Mouse (Mus musculus) midbrain, embryonic 12.5 days (tissue): ENCODE measurements around the gene Ddx59. TPM values are rescaled to one million over a fixed set of nuclear protein-coding genes. Genes with fewer than 3 reads are reported as not detected.

Source experiments
- ATAC-seq: fragments of 200-750 bp; cut with Nextera tagmentation; 2 replicates; pipeline ENCODE4 v1.8.0; 2017; ENCODE audit warnings: low read depth, moderate TSS enrichment, moderate library complexity; ENCODE audit not compliant: low FRiP score
- H3K27ac ChIP-seq: fragments of 300-500 bp; sonication (generic); replicated peaks from 2 replicates; pipeline ENCODE4 v1.5.1; 2016; ENCODE audit warnings: mild to moderate bottlenecking
- H3K27me3 ChIP-seq: fragments of 300-500 bp; sonication (generic); 2 replicates; pipeline ENCODE4 v1.6.1; 2016; ENCODE audit warnings: mild to moderate bottlenecking
- H3K36me3 ChIP-seq: fragments of 300-500 bp; sonication (generic); 2 replicates; pipeline ENCODE4 v1.6.1; 2016
- H3K4me1 ChIP-seq: fragments of 300-500 bp; sonication (generic); 2 replicates; pipeline ENCODE4 v1.6.1; 2016
- H3K4me2 ChIP-seq: fragments of 300-500 bp; sonication (generic); replicated peaks from 2 replicates; pipeline ENCODE4 v1.6.1; 2016; ENCODE audit warnings: mild to moderate bottlenecking, moderate library complexity
- H3K4me3 ChIP-seq: fragments of 300-500 bp; sonication (generic); 2 replicates; pipeline ENCODE4 v1.5.1; 2016; ENCODE audit warnings: mild to moderate bottlenecking
- H3K9ac ChIP-seq: fragments of 300-500 bp; sonication (generic); replicated peaks from 2 replicates; pipeline ENCODE4 v1.6.1; 2016; ENCODE audit warnings: mild to moderate bottlenecking, moderate library complexity
- H3K9me3 ChIP-seq: fragments of 300-500 bp; sonication (generic); 2 replicates; pipeline ENCODE4 v1.6.1; 2016; ENCODE audit warnings: mild to moderate bottlenecking
- WGBS: fragments of 180-500 bp; shearing (Covaris S2); methylation state at CpG from one replicate; pipeline ENCODE4 v1.1.7; 2016; 5-methylcytosine and 5-hydroxymethylcytosine counted together
- polyA plus RNA-seq: library from polyadenylated mRNA; unstranded; fragments of >200 nt; fragmentation: Nextera tagmentation; extraction: Ambion mirVana; gene quantifications from 2 replicates; pipeline ENCODE4 v1.2.1, GENCODE M21; 2016

Gene Ddx59
- polyA plus RNA-seq, 1 experiment from 2014 or later: 17.9 TPM

GRCm38 (mm10) chr1:136415756-136416126 lies 670 bp downstream of the Ddx59 start:
- WGBS: 45% methylated on average over 2 of the region's 2 CpGs
- peaks cover 10% of the 10 kb centered on the region; the same call in 1 of the 2 replicates for H3K36me3 ChIP-seq
- peaks cover 4% of the 10 kb centered on the region; the same call in 1 of the 2 replicates for H3K4me1 ChIP-seq
- H3K4me2 ChIP-seq: peak overlapping the region; percentile 47
- no peaks in the 10 kb centered on the region for H3K9me3 ChIP-seq
- H3K4me3 ChIP-seq: peak overlapping the region; percentile 80
- ATAC-seq: no peak
- H3K9ac ChIP-seq: no peak overlapping the region
- no peak overlapping the region for H3K27ac ChIP-seq
- no peaks in the 10 kb centered on the region for H3K27me3 ChIP-seq

- Histone ChIP-seq H3K27me3 (no peaks in the 10 kb centered on the region), H3K9me3 (no peaks in the 10 kb centered on the region), H3K4me1 (peaks cover 4% of the 10 kb centered on the region; the same call in 1 of the 2 replicates), H3K4me2 (no peak overlapping the region), H3K4me3 (no peak overlapping the region), H3K27ac (no peak overlapping the region), H3K9ac (no peak overlapping the region), H3K36me3 (peaks cover 10% of the 10 kb centered on the region; the same call in 1 of the 2 replicates)
- WGBS: 94% methylated on average over 6 of the region's 6 CpGs
- ATAC-seq: no peak
These were observed 3.3 kb downstream of the Ddx59 start for GRCm38 (mm10) chr1:136418393-136418792.

GRCm38 (mm10) chr1:136427166-136427969 lies 12.3 kb downstream of the Ddx59 start:
- Histone ChIP-seq H3K4me3 (no peak overlapping the region), H3K27me3 (no peaks in the 10 kb centered on the region), H3K9ac (no peak overlapping the region), H3K27ac (no peak overlapping the region), H3K36me3 (peaks cover 7% of the 10 kb centered on the region; the same call in 1 of the 2 replicates), H3K4me1 (no peaks in the 10 kb centered on the region), H3K9me3 (no peaks in the 10 kb centered on the region), H3K4me2 (no peak overlapping the region)
- no peak for ATAC-seq
- 79% methylated on average over 11 of the region's 11 CpGs for WGBS

- peaks cover 17% of the 10 kb centered on the region for H3K36me3 ChIP-seq
- H3K4me3 ChIP-seq: no peak overlapping the region
- WGBS: 98% methylated on average over 4 of the region's 4 CpGs
- no peak for ATAC-seq
- H3K27ac ChIP-seq: no peak overlapping the region
- no peak overlapping the region for H3K4me2 ChIP-seq
- no peaks in the 10 kb centered on the region for H3K4me1 ChIP-seq
- no peaks in the 10 kb centered on the region for H3K9me3 ChIP-seq
- no peaks in the 10 kb centered on the region for H3K27me3 ChIP-seq
- H3K9ac ChIP-seq: no peak overlapping the region
These were observed 13.9 kb downstream of the Ddx59 start for GRCm38 (mm10) chr1:136428981-136429380.

GRCm38 (mm10) chr1:136430126-136430818 lies 15.2 kb downstream of the Ddx59 start:
- no peak overlapping the region for H3K4me2 ChIP-seq
- no peak overlapping the region for H3K27ac ChIP-seq
- no peaks in the 10 kb centered on the region for H3K27me3 ChIP-seq
- ATAC-seq: no peak
- 72% methylated on average over 7 of the region's 7 CpGs for WGBS
- no peaks in the 10 kb centered on the region for H3K9me3 ChIP-seq
- H3K36me3 ChIP-seq: peaks cover 16% of the 10 kb centered on the region; the same call in 1 of the 2 replicates
- H3K9ac ChIP-seq: no peak overlapping the region
- no peak overlapping the region for H3K4me3 ChIP-seq
- H3K4me1 ChIP-seq: no peaks in the 10 kb centered on the region

GRCm38 (mm10) chr1:136440741-136441140 lies 25.7 kb downstream of the Ddx59 start:
- Histone ChIP-seq H3K4me3 (no peak overlapping the region), H3K27me3 (no peaks in the 10 kb centered on the region), H3K36me3 (0 out of 2 replicates have a peak, but pooled peaks cover 10% of the 10 kb centered on the region), H3K9me3 (no peaks in the 10 kb centered on the region), H3K4me1 (no peaks in the 10 kb centered on the region), H3K4me2 (no peak overlapping the region), H3K27ac (no peak overlapping the region), H3K9ac (no peak overlapping the region)
- no peak for ATAC-seq
- WGBS: 81% methylated on average over 7 of the region's 7 CpGs

- no peak overlapping the region for H3K4me2 ChIP-seq
- ATAC-seq: no peak
- H3K27ac ChIP-seq: no peak overlapping the region
These were observed 27.7 kb downstream of the Ddx59 start for GRCm38 (mm10) chr1:136442809-136443208.

GRCm38 (mm10) chr1:136444555-136445255 lies 29.6 kb downstream of the Ddx59 start:
- Histone ChIP-seq H3K9ac (no peak overlapping the region), H3K27ac (no peak overlapping the region), H3K4me3 (no peak overlapping the region), H3K4me2 (no peak overlapping the region), H3K9me3 (no peaks in the 10 kb centered on the region), H3K36me3 (no peaks in the 10 kb centered on the region), H3K27me3 (no peaks in the 10 kb centered on the region), H3K4me1 (no peaks in the 10 kb centered on the region)
- WGBS: 86% methylated on average over 12 of the region's 12 CpGs
- no peak for ATAC-seq

More at GRCm38 (mm10) chr1:136442809-136443208, 27.7 kb downstream of the Ddx59 start:
- no peak overlapping the region for H3K9ac ChIP-seq
- no peaks in the 10 kb centered on the region for H3K27me3 ChIP-seq
- no peaks in the 10 kb centered on the region for H3K4me1 ChIP-seq
- WGBS: 77% methylated on average over 9 of the region's 9 CpGs
- no peaks in the 10 kb centered on the region for H3K9me3 ChIP-seq
- H3K4me3 ChIP-seq: no peak overlapping the region
- no peaks in the 10 kb centered on the region for H3K36me3 ChIP-seq

- no peaks in the 10 kb centered on the region for H3K36me3 ChIP-seq
- H3K27ac ChIP-seq: no peak overlapping the region
- H3K4me1 ChIP-seq: no peaks in the 10 kb centered on the region
- no peak overlapping the region for H3K4me2 ChIP-seq
- ATAC-seq: no peak
- H3K9me3 ChIP-seq: no peaks in the 10 kb centered on the region
- no peak overlapping the region for H3K4me3 ChIP-seq
- WGBS: 60% methylated on average over 10 of the region's 10 CpGs
- no peak overlapping the region for H3K9ac ChIP-seq
- H3K27me3 ChIP-seq: no peaks in the 10 kb centered on the region
These were observed 31.9 kb downstream of the Ddx59 start for GRCm38 (mm10) chr1:136446933-136447332.

GRCm38 (mm10) chr1:136447338-136447737 lies 32.3 kb downstream of the Ddx59 start:
- no peak overlapping the region for H3K4me3 ChIP-seq
- no peak overlapping the region for H3K27ac ChIP-seq
- WGBS: 91% methylated on average over 4 of the region's 4 CpGs
- no peak overlapping the region for H3K9ac ChIP-seq
- no peak for ATAC-seq
- H3K36me3 ChIP-seq: no peaks in the 10 kb centered on the region
- no peaks in the 10 kb centered on the region for H3K9me3 ChIP-seq
- no peaks in the 10 kb centered on the region for H3K4me1 ChIP-seq
- H3K4me2 ChIP-seq: no peak overlapping the region
- no peaks in the 10 kb centered on the region for H3K27me3 ChIP-seq

GRCm38 (mm10) chr1:136449541-136449940 lies 34.5 kb downstream of the Ddx59 start:
- ATAC-seq: no peak
- H3K9me3 ChIP-seq: no peaks in the 10 kb centered on the region
- H3K36me3 ChIP-seq: no peaks in the 10 kb centered on the region
- H3K27ac ChIP-seq: no peak overlapping the region
- WGBS: 95% methylated on average over 6 of the region's 6 CpGs
- no peak overlapping the region for H3K4me2 ChIP-seq
- peaks cover 1% of the 10 kb centered on the region; the same call in 1 of the 2 replicates for H3K27me3 ChIP-seq
- H3K9ac ChIP-seq: no peak overlapping the region
- H3K4me3 ChIP-seq: no peak overlapping the region
- no peaks in the 10 kb centered on the region for H3K4me1 ChIP-seq

GRCm38 (mm10) chr1:136450206-136450605 lies 35.1 kb downstream of the Ddx59 start:
- H3K4me3 ChIP-seq: no peak overlapping the region
- peaks cover 7% of the 10 kb centered on the region; the same call in 1 of the 2 replicates for H3K27me3 ChIP-seq
- no peaks in the 10 kb centered on the region for H3K9me3 ChIP-seq
- H3K27ac ChIP-seq: no peak overlapping the region
- H3K36me3 ChIP-seq: no peaks in the 10 kb centered on the region
- H3K4me2 ChIP-seq: no peak overlapping the region
- WGBS: 85% methylated on average over 5 of the region's 5 CpGs
- no peak overlapping the region for H3K9ac ChIP-seq
- no peak for ATAC-seq
- H3K4me1 ChIP-seq: no peaks in the 10 kb centered on the region
